Mouse (Mus musculus) myocyte (in vitro differentiated cells): ENCODE measurements around the gene Abcc6.

Experiments
- E2F4 ChIP-seq: IDR thresholded peaks from one replicate; pipeline ENCODE4 v1.6.1; 2011; ENCODE audit warnings: mild to moderate bottlenecking, control low read depth, moderate library complexity; ENCODE audit not compliant: insufficient read depth
- MAX ChIP-seq: IDR thresholded peaks from one replicate; pipeline ENCODE4 v1.6.1; 2011; ENCODE audit warnings: low read depth, mild to moderate bottlenecking, control low read depth
- MYOG ChIP-seq, 3 experiments: IDR thresholded peaks; one replicate each; pipeline ENCODE4 v1.6.1; 2011; ENCODE audit warnings: control low read depth in 2 of 3, low read depth in 2 of 3, mild to moderate bottlenecking in 2 of 3; ENCODE audit not compliant: insufficient read length in 2 of 3, control insufficient read depth in 1 of 3, insufficient read depth in 1 of 3
- POLR2A ChIP-seq: IDR thresholded peaks from one replicate; pipeline ENCODE4 v1.6.1; 2011; ENCODE audit warnings: low read depth, mild to moderate bottlenecking, control low read depth, moderate library complexity; ENCODE audit not compliant: insufficient read length

- no peak for TF ChIP-seq POLR2A
- TF ChIP-seq MYOG (IDR thresholded peaks at IDR 0.05; ENCODE audit: control insufficient read depth in 1 of 3, insufficient read depth in 1 of 3, insufficient read length in 2 of 3, low read depth in 2 of 3) = no peak
- no peak for TF ChIP-seq MAX
- no peak for TF ChIP-seq E2F4
Measured at GRCm38 (mm10) chr7:46009578-46009977, 20.5 kb downstream of the Abcc6 start.
